Mouse (Mus musculus) neural tube, embryonic 14.5 days (tissue): ENCODE results near the gene Ttll3. TPM values are rescaled to one million over a fixed set of nuclear protein-coding genes. Genes with fewer than 3 reads are reported as not detected.

Experiments used
- ATAC-seq: fragments of 200-750 bp; cut with Nextera tagmentation; 2 replicates; pipeline ENCODE4 v1.8.0; 2017; ENCODE audit warnings: low read depth, mild to moderate bottlenecking, moderate TSS enrichment, moderate library complexity
- H3K27ac ChIP-seq: fragments of 300-500 bp; sonication (generic); 2 replicates; pipeline ENCODE4 v1.5.1; 2014; ENCODE audit warnings: low read depth, mild to moderate bottlenecking, control low read depth, low read length, moderate library complexity, mixed read lengths
- H3K27me3 ChIP-seq: fragments of 300-500 bp; sonication (generic); 2 replicates; pipeline ENCODE4 v1.6.1; 2014; ENCODE audit warnings: low read length; ENCODE audit not compliant: control insufficient read depth, insufficient read depth
- H3K36me3 ChIP-seq: fragments of 300-500 bp; sonication (generic); 2 replicates; pipeline ENCODE4 v1.6.1; 2014; ENCODE audit warnings: low read length, mixed read lengths; ENCODE audit not compliant: control insufficient read depth, insufficient read depth
- H3K4me1 ChIP-seq: fragments of 300-500 bp; sonication (generic); 2 replicates; pipeline ENCODE4 v1.6.1; 2014; ENCODE audit warnings: low read length; ENCODE audit not compliant: control insufficient read depth, insufficient read depth
- H3K4me2 ChIP-seq: fragments of 300-500 bp; sonication (generic); 2 replicates; pipeline ENCODE4 v1.6.1; 2014; ENCODE audit warnings: mild to moderate bottlenecking, low read depth, low read length, control low read depth
- H3K4me3 ChIP-seq: fragments of 300-500 bp; sonication (generic); 2 replicates; pipeline ENCODE4 v1.5.1; 2014; ENCODE audit warnings: low read depth, low read length, control low read depth, mixed read lengths
- H3K9ac ChIP-seq: fragments of 300-500 bp; sonication (generic); replicated peaks from 2 replicates; pipeline ENCODE4 v1.6.1; 2014; ENCODE audit warnings: low read depth, mild to moderate bottlenecking, control low read depth, low read length, mixed read lengths
- H3K9me3 ChIP-seq: fragments of 300-500 bp; sonication (generic); 2 replicates; pipeline ENCODE4 v1.6.1; 2016; ENCODE audit warnings: low read length; ENCODE audit not compliant: control insufficient read depth
- WGBS: fragments of 180-500 bp; shearing (Covaris S2); extraction: QIAGEN DNeasy Blood & Tissue Kit; methylation state at CpG from one replicate; pipeline ENCODE4 v1.1.7; 2014; 5-methylcytosine and 5-hydroxymethylcytosine counted together
- microRNA-seq: library from miRNA; unstranded; fragments of <30 nt; microRNA quantifications from one replicate; pipeline ENCODE4, GENCODE M21; 2016
- polyA plus RNA-seq: library from polyadenylated mRNA; unstranded; fragments of >200 nt; fragmentation: Nextera tagmentation; extraction: Ambion mirVana; gene quantifications from 2 replicates; pipeline ENCODE4 v1.2.1, GENCODE M21; 2014

Gene Ttll3
- polyA plus RNA-seq, 1 experiment from 2014 or later, result 8.9 TPM

DNA sequence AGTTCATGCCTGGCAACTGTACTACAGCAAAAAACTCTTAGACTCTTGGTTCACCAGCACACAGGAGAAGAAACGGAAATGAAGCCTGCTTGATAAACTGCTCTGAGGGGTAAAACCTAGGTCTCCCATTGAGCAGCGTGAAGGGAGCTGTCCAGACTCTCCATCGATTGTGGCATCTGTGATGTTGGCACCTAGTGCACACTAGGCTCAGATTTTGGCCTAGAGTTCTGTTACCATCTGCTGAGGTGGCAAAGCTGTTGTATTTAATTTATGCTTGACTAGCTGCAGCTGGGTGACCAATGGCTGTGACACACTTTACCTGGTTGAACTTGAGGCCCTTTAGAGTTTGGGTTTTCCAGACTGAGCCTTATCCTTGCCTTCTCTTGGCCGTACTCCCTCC, 58.6 kb downstream of the Ttll3 start:
- ATAC-seq, result no peak

DNA sequence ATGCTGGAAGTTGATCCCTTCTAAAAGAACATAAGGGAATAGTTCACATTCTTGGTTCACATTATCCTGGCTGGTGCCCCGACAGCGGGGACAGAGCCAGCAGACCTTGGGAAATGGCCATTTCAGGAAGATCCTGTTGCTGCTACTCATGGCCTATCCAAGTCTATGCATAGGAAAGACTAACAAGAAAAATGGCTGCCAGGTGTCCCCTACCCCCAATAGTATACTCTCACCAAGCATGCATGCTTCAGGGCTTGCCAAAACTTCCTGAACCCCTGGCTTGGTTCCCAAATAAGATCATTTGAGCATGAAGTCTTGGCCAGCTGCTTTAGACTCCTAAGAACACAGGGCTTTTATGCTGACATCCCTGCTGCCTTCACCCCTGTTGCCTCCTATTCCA, 62.8 kb downstream of the Ttll3 start:
- Histone ChIP-seq H3K4me2 (no peak overlapping the region), H3K4me3 (no peak overlapping the region), H3K27me3 (no peaks in the 10 kb centered on the region), H3K9ac (no peak overlapping the region), H3K4me1 (no peaks in the 10 kb centered on the region), H3K9me3 (no peaks in the 10 kb centered on the region), H3K36me3 (peaks cover 20% of the 10 kb centered on the region), H3K27ac (no peak overlapping the region)
- ATAC-seq, result no peak
- 78% methylated on average over 2 of the region's 2 CpGs for WGBS

More for the DNA sequence above, 58.6 kb downstream of the Ttll3 start:
- Histone ChIP-seq H3K36me3 (peaks cover 21% of the 10 kb centered on the region), H3K4me2 (no peak overlapping the region), H3K27ac (no peak overlapping the region), H3K4me3 (no peak overlapping the region), H3K4me1 (peaks cover 8% of the 10 kb centered on the region), H3K27me3 (no peaks in the 10 kb centered on the region), H3K9ac (no peak overlapping the region), H3K9me3 (no peaks in the 10 kb centered on the region)
- 94% methylated on average over 4 of the region's 4 CpGs for WGBS

DNA sequence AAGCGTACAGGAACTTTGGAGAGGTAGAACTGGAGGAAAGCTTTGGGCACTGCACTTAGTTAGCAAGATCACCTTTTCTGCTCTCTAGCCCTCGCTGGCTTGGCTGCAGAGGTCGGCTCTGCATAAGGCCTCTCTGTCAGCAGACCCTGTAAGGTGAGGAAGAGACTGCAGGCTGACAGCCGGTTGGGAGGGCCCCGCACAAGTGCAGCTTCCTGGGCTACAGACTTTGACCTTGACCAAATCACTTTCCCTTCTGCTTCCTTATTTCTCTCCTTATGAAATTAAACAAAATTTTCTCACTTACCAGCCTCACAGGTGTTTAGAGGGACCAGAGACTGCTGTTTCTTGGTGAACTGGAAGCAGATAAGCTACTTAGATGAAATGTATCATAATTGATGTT, 65.9 kb downstream of the Ttll3 start:
- no peak for ATAC-seq
- H3K27ac ChIP-seq, result no peak overlapping the region
- no peaks in the 10 kb centered on the region for H3K36me3 ChIP-seq
- H3K27me3 ChIP-seq, result no peaks in the 10 kb centered on the region
- H3K4me3 ChIP-seq, result no peak overlapping the region
- H3K9me3 ChIP-seq, result no peaks in the 10 kb centered on the region
- H3K9ac ChIP-seq, result no peak overlapping the region
- WGBS, result 79% methylated on average over 5 of the region's 5 CpGs
- no peak overlapping the region for H3K4me2 ChIP-seq
- no peaks in the 10 kb centered on the region for H3K4me1 ChIP-seq

DNA sequence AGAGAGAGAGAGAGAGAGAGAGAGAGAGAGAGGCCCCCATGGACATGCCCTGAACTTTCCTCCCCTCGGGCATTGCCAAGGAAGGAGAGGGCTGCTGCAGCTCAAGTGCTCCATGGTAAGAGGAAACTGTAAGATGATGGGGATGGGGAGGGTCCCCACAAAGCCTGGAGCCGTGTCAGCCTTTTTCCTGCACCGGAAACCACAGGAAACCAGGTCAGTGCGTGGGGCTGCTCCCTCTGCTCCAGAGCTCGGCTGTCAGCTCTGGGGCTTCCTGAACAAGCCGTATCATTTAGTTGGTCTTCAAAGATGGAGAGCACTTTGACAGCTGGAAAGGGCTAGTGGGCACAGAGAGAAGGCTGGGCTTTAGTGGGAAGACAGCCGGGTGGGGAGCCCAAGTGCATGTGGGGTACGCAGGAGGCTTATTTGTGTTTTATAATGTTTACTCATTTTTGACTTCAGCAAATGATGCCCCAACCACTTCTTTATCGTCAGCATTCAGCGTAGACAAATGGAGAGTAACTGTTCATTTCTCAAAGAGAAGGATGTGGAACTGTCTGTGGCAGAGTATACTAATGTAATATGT, 69.0 kb downstream of the Ttll3 start, which contains the start of gene Il17re:
Gene Il17re (plus strand): TSS at position 533 of the 583 bp plus-strand sequence.
- 78% methylated on average over 10 of the region's 10 CpGs for WGBS
- no peaks in the 10 kb centered on the region for H3K9me3 ChIP-seq
- H3K36me3 ChIP-seq, result no peaks in the 10 kb centered on the region
- no peak for ATAC-seq
- no peaks in the 10 kb centered on the region for H3K4me1 ChIP-seq
- H3K9ac ChIP-seq, result no peak within 1 kb of the TSS
- H3K4me2 ChIP-seq, result no peak within 1 kb of the TSS
- no peaks in the 10 kb centered on the region for H3K27me3 ChIP-seq
- no peak within 1 kb of the TSS for H3K4me3 ChIP-seq
- no peak within 1 kb of the TSS for H3K27ac ChIP-seq

DNA sequence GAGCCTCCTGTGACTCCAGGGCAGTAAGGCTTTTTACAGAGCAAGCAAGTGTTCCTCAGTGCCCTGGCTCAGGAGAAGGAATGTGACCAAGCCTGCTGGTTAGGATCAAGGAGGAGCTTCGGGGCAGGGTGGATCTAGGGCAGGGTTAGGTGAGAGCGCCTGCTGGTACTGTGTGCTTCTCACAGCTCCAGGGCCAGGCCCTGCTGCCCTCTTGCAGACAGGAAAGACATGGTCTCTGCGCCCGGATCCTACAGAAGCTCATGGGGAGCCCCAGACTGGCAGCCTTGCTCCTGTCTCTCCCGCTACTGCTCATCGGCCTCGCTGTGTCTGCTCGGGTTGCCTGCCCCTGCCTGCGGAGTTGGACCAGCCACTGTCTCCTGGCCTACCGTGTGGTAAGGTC, 69.6 kb downstream of the Ttll3 start:
- ATAC-seq, result no peak
- whole genome bisulfite sequencing, result 65% methylated on average over 10 of the region's 10 CpGs

DNA sequence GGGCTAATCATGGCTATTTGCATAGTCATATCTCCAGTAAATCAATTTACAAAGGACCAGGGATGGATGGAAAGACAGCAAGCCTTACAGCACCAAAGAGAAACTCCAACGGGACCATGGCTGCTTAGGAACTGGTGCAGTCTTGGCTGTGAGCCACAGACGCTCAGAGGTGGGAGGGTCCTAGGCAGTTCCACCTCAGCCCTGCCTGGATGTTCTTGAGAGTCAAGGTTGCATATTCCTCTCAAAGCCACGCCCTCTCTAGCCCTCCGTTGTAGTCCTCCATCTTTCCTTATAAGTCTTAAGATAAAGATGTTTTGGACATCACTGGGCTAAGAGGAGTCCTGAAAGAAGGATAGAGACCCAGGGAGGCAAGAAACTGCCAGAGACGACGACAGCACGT, 75.0 kb downstream of the Ttll3 start:
- no peak overlapping the region; the same call in 1 of the 2 replicates for H3K27ac ChIP-seq
- no peaks in the 10 kb centered on the region for H3K9me3 ChIP-seq
- H3K4me2 ChIP-seq, result no peak overlapping the region
- H3K36me3 ChIP-seq, result no peaks in the 10 kb centered on the region
- H3K9ac ChIP-seq, result no peak overlapping the region
- H3K4me1 ChIP-seq, result no peaks in the 10 kb centered on the region
- no peaks in the 10 kb centered on the region for H3K27me3 ChIP-seq
- ATAC-seq, result no peak
- H3K4me3 ChIP-seq, result no peak overlapping the region
- WGBS, result 78% methylated on average over 7 of the region's 7 CpGs

More for the DNA sequence above, 69.6 kb downstream of the Ttll3 start:
- Histone ChIP-seq H3K4me3 (no peak overlapping the region), H3K9ac (no peak overlapping the region), H3K9me3 (no peaks in the 10 kb centered on the region), H3K4me1 (no peaks in the 10 kb centered on the region), H3K4me2 (no peak overlapping the region), H3K36me3 (no peaks in the 10 kb centered on the region), H3K27me3 (no peaks in the 10 kb centered on the region), H3K27ac (no peak overlapping the region)

Small RNA genes within 50 kb of the gene (microRNA-seq; reads per million reads assigned to microRNA genes)
- gene Gm24387, result not detected

Other genes starting within 250 kb of the Ttll3 start
- 21.5 and 21.9 TPM in 2 replicates for gene Lhfpl4, start 193.9 kb upstream of the Ttll3 start, polyA plus RNA-seq
- 30.6 and 38.3 TPM in 2 replicates for gene Mtmr14, start 151.4 kb upstream of the Ttll3 start, polyA plus RNA-seq
- gene Cpne9, start 107.0 kb upstream of the Ttll3 start, polyA plus RNA-seq, result 1.1 and 2.6 TPM in 2 replicates
- 14.3 and 17.8 TPM in 2 replicates for gene Brpf1, start 82.1 kb upstream of the Ttll3 start, polyA plus RNA-seq
- 7.6 and 8.9 TPM in 2 replicates for gene Ogg1, start 62.3 kb upstream of the Ttll3 start, polyA plus RNA-seq
- gene Camk1, start 45.3 kb upstream of the Ttll3 start, polyA plus RNA-seq, result 93.6 and 110 TPM in 2 replicates
- 66.3 and 78.5 TPM in 2 replicates for gene Tada3, start 11.4 kb upstream of the Ttll3 start, polyA plus RNA-seq
- 238 and 253 TPM in 2 replicates for gene Arpc4, start 11.1 kb upstream of the Ttll3 start, polyA plus RNA-seq
- 19.7 and 23.6 TPM in 2 replicates for gene Rpusd3, start 30.1 kb downstream of the Ttll3 start, polyA plus RNA-seq
- gene Cidec, start 46.5 kb downstream of the Ttll3 start, polyA plus RNA-seq, result not detected in 2 replicates
- gene Jagn1, start 53.3 kb downstream of the Ttll3 start, polyA plus RNA-seq, result 91.1 and 96.4 TPM in 2 replicates
- gene Il17re, start 69.2 kb downstream of the Ttll3 start, polyA plus RNA-seq, result 0.21 and 0.28 TPM in 2 replicates
- 1.6 and 2.4 TPM in 2 replicates for gene Il17rc, start 82.2 kb downstream of the Ttll3 start, polyA plus RNA-seq
- gene Creld1, start 94.0 kb downstream of the Ttll3 start, polyA plus RNA-seq, result 66.4 and 72.4 TPM in 2 replicates
- gene Prrt3, start 112.7 kb downstream of the Ttll3 start, polyA plus RNA-seq, result 8.4 and 9.1 TPM in 2 replicates
- gene Emc3, start 142.4 kb downstream of the Ttll3 start, polyA plus RNA-seq, result 111 and 116 TPM in 2 replicates
- gene Fancd2, start 142.4 kb downstream of the Ttll3 start, polyA plus RNA-seq, result 1.2 and 1.5 TPM in 2 replicates
- not detected in 2 replicates for gene Fancd2os, start 211.5 kb downstream of the Ttll3 start, polyA plus RNA-seq
- 260 and 276 TPM in 2 replicates for gene Brk1, start 215.5 kb downstream of the Ttll3 start, polyA plus RNA-seq
- 83.1 and 84.7 TPM in 2 replicates for gene Vhl, start 234.7 kb downstream of the Ttll3 start, polyA plus RNA-seq
- gene Irak2, start 249.2 kb downstream of the Ttll3 start, polyA plus RNA-seq, result 1.5 and 2.5 TPM in 2 replicates